Mouse (Mus musculus): ENCODE data around the gene Fkbp10. TPM values are rescaled to one million over a fixed set of nuclear protein-coding genes. Genes with fewer than 3 reads are reported as not detected.

The Fkbp10 gene
- polyA plus RNA-seq (2021): 0.10 TPM

GRCm38 (mm10) chr11:100414914-100415822 is at the start of gene Fkbp10:
Gene Fkbp10, plus strand, starts transcription at chr11:100415697.
- DNase-seq (ENCODE audit: low read depth, low spot score): no peak

GRCm38 (mm10) chr11:100369145-100369544 is 46.4 kb upstream of the Fkbp10 start:
- ATAC-seq: no peak
- POLR2A ChIA-PET: interaction anchor here (0.7 to 1.6 kb wide), 2 partner anchors 28 to 198 kb away, joined by 4 read pairs; partner anchors contain the start of gene Jup
- DNase-seq (ENCODE audit: low read depth, low spot score): no peak
- in situ Hi-C loops (cut with MboI; ENCODE audit: low pct_unique_long_range_greater_than_20kb): loop anchor here (10.0 kb wide), 1 partner anchor 186 kb away; no protein-coding TSS in a partner anchor
- H3K27me3 ChIP-seq: no peaks in the 10 kb centered on the region
- TF ChIP-seq CTCF (IDR thresholded peaks at IDR 0.05): no peak
- CTCF ChIA-PET: interaction anchor here (0.9 kb wide), 1 partner anchor 28 kb away, joined by 3 read pairs; no protein-coding TSS in a partner anchor

More at GRCm38 (mm10) chr11:100414914-100415822, at the start of gene Fkbp10:
- TF ChIP-seq CTCF (IDR thresholded peaks at IDR 0.05): no peak
- CTCF ChIA-PET: interaction anchor here (0.6 to 1.1 kb wide), 2 partner anchors 19 to 121 kb away, joined by 3 read pairs; no protein-coding TSS in a partner anchor
- no peaks in the 10 kb centered on the region for H3K27me3 ChIP-seq
- ATAC-seq: no peak
- in situ Hi-C loops (cut with MboI; ENCODE audit: low pct_unique_long_range_greater_than_20kb): no loop called here
- POLR2A ChIA-PET: interaction anchor here (0.9 kb wide), 1 partner anchor 14 kb away, joined by 3 read pairs; no protein-coding TSS in a partner anchor

DNA sequence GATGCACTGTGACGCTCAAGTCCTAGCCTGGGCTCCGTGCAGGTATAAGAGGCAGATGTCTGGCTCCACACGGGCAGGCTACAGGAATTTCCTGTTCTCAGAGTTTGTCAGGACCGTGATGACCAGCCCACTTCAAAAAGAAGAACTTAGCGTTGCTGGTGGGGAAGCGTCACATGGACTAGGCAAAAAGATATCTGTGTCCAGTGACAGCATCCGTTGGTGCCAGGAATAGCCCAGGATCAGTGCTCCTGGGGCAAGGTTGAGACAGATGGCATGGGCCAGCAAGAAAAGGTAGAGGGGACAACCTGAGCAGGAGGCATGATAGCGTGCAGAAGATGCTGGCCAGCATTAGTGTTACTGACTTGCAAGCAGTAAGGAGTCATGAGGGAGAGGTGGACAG is 45.7 kb upstream of the Fkbp10 start:
- no peaks in the 10 kb centered on the region for H3K27me3 ChIP-seq
- no peak for DNase-seq (ENCODE audit: low read depth, low spot score)
- POLR2A ChIA-PET: no interaction called here
- CTCF ChIA-PET: interaction anchor here (0.8 kb wide), 1 partner anchor 15 kb away, joined by 4 read pairs; no protein-coding TSS in a partner anchor
- no peak for TF ChIP-seq CTCF (IDR thresholded peaks at IDR 0.05)
- no peak for ATAC-seq
- in situ Hi-C loops (cut with MboI; ENCODE audit: low pct_unique_long_range_greater_than_20kb): loop anchor here (10.0 kb wide), 1 partner anchor 185 kb away; no protein-coding TSS in a partner anchor

DNA sequence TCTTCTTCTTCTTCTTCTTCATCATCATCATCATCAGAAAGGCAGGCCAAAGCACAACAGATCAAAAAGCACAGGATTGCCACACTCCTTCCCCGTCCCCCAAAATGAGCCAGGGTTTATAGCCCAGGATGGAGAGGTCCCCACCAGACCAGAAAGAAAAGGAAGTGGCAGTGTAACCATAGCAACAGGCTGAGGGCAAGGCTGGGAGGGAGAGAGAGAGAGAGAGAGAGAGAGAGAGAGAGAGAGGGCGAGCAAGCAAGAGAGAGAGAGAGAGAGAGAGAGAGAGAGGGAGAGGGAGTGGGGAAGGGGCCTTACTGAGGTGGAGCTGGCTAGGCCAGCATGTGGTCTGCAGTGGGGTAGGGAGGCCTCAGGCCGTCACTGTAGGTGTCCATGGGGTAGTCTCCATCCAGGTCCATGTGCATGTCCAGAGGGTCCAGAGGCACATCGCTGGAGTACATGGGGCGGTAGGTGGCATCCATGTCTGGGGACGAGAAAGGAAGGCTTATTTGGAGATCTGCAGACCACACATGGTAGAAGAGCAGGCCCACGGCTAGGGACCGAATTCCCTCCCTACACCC is 43.4 kb upstream of the Fkbp10 start:
- TF ChIP-seq CTCF (IDR thresholded peaks at IDR 0.05): no peak
- no peaks in the 10 kb centered on the region for H3K27me3 ChIP-seq
- ATAC-seq (no peak), DNase-seq (ENCODE audit: low read depth, low spot score) (no peak)
- CTCF ChIA-PET: no interaction called here
- in situ Hi-C loops (cut with MboI; ENCODE audit: low pct_unique_long_range_greater_than_20kb): no loop called here
- POLR2A ChIA-PET: no interaction called here

DNA sequence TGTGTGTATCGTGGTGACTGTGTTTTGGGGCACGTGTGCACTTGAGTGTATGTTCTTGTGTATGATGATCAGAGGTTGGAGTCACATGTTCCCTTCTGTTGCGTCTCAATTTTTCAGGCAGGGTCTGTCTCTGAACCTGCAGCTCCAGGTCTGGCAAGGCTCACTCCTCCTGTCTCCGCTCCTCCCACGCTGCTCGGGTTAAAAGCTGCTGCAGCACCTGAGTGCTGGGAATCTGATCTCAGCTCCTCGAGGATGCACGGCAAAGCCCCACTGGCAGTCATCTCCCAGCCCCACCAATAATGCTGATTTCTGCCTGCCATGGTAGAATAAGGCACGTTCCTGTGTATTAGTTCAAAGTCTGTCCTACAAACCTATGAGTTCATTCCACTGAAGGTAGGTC is 40.4 kb upstream of the Fkbp10 start:
- in situ Hi-C loops (cut with MboI; ENCODE audit: low pct_unique_long_range_greater_than_20kb): no loop called here
- CTCF ChIA-PET: no interaction called here
- no peak for TF ChIP-seq CTCF (IDR thresholded peaks at IDR 0.05)
- POLR2A ChIA-PET: no interaction called here
- ATAC-seq: no peak
- H3K27me3 ChIP-seq: no peaks in the 10 kb centered on the region
- no peak for DNase-seq (ENCODE audit: low read depth, low spot score)

DNA sequence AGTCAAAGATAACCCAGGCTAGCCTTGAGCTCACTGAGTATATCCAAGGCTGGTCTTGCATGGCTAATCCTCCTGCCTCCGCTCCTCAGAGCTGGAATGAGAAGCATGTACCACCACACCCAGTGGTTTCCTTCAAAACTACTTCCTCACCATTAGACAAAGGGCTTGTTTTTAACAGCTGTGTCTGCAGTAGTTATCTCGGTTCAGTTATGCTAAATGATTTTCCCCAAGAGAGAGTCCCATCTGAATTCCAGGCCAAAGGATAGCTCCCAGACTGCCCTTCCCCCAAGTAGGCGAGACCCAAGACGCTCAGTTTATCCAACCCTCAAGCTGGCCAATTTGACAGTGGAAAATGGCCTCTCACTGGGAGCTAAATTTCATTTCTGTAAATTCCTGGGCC is 39.5 kb upstream of the Fkbp10 start:
- DNase-seq (ENCODE audit: low read depth, low spot score) (no peak), ATAC-seq (no peak)
- ChIA-PET CTCF (no interaction called here), POLR2A (no interaction called here)
- in situ Hi-C loops (cut with MboI; ENCODE audit: low pct_unique_long_range_greater_than_20kb): no loop called here
- TF ChIP-seq CTCF (IDR thresholded peaks at IDR 0.05): no peak
- H3K27me3 ChIP-seq: no peaks in the 10 kb centered on the region

DNA sequence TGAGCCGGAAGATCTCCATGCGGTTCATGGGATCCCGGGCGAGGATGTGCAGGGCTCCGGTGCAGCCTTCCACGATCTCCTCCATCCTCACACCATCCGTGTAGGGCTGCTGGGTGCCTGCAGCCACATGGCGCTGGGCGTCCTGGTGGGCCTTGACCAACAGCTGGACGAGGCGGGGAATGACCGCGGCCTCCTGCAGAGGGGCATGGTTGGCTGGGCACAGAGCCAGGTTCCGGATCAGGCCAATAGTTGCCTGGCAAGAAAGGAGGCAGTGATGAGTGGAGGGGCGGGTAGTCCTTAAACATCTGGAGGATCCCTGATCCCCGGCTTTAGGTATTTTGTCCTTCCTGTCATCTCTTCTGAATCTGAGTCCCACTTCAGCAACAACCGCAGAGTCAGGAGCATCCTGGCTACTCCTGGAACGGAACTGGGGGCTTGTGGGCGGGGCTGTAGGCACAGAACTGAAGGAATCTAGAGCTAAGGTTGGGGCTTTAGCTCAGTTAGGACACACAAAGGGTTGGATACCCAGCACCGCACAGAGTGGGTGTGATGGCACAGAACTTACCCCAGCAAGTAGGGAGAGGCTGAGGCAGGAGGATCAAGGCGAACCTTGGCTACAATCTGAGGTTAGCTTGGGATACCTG is 38.6 kb upstream of the Fkbp10 start:
- DNase-seq (ENCODE audit: low read depth, low spot score) (no peak), ATAC-seq (no peak)
- TF ChIP-seq CTCF (IDR thresholded peaks at IDR 0.05): no peak
- ChIA-PET CTCF (interaction anchor here (1.1 kb wide), 1 partner anchor 15 kb away, joined by 3 read pairs; no protein-coding TSS in a partner anchor), POLR2A (no interaction called here)
- in situ Hi-C loops (cut with MboI; ENCODE audit: low pct_unique_long_range_greater_than_20kb): no loop called here
- no peaks in the 10 kb centered on the region for H3K27me3 ChIP-seq

DNA sequence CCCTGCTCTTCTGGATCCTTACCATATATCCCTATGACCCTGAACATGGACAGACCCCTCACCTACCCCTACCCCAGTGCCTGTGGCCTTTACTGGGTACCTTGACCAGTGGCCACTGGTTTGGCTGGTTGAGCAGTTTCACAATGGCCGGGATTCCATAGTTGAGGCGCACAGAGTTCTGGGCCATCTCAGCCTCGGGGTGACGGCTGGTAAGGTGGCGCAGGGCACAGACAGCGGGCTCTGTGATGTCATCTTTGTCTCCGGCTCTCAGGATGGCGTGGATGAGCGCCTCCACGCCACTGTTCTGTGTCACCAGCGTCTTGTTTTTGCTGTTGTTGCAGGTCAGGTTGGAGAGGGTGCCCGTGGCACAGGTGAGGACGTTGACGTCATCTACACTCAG is 37.5 kb upstream of the Fkbp10 start:
- CTCF ChIA-PET: interaction anchor here (1.1 kb wide), 1 partner anchor 16 kb away, joined by 3 read pairs; no protein-coding TSS in a partner anchor
- in situ Hi-C loops (cut with MboI; ENCODE audit: low pct_unique_long_range_greater_than_20kb): no loop called here

GRCm38 (mm10) chr11:100378446-100378845 is 37.1 kb upstream of the Fkbp10 start:
- no peak for DNase-seq (ENCODE audit: low read depth, low spot score)
- ChIA-PET CTCF (no interaction called here), POLR2A (no interaction called here)
- no peaks in the 10 kb centered on the region for H3K27me3 ChIP-seq
- in situ Hi-C loops (cut with MboI; ENCODE audit: low pct_unique_long_range_greater_than_20kb): no loop called here
- TF ChIP-seq CTCF (IDR thresholded peaks at IDR 0.05): no peak
- ATAC-seq: no peak

More for the DNA sequence above, 37.5 kb upstream of the Fkbp10 start:
- DNase-seq (ENCODE audit: low read depth, low spot score): no peak
- no peak for ATAC-seq
- TF ChIP-seq CTCF (IDR thresholded peaks at IDR 0.05): no peak
- POLR2A ChIA-PET: no interaction called here
- H3K27me3 ChIP-seq: no peaks in the 10 kb centered on the region

DNA sequence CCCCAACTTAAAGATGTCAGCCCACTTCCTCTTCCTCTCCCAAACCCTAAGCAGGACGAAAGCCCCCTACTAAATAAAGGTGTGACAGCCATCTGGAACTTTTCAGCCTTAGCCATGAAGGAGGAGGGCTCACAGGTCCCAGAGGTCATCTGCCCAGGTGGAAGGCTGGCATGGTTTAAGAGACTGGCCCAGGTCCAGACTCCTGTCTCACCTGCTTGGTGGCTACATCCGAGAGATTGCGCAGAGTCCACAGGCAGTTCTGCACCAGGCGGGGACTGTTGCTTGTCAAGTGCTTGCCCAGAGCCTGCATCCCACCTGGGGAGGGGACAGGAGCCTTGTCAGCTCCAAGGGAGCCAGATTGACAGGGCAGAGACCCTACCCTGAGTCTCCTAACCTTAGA is 36.2 kb upstream of the Fkbp10 start:
- H3K27me3 ChIP-seq: no peaks in the 10 kb centered on the region
- ChIA-PET CTCF (no interaction called here), POLR2A (interaction anchor here (0.6 kb wide), 1 partner anchor 605 kb away, joined by 3 read pairs; no protein-coding TSS in a partner anchor)
- no peak for TF ChIP-seq CTCF (IDR thresholded peaks at IDR 0.05)
- ATAC-seq (no peak), DNase-seq (ENCODE audit: low read depth, low spot score) (no peak)
- in situ Hi-C loops (cut with MboI; ENCODE audit: low pct_unique_long_range_greater_than_20kb): no loop called here
